Mouse (Mus musculus) limb, embryonic 14.5 days (tissue): ENCODE measurements around the gene Gatad1. TPM values are rescaled to one million over a fixed set of nuclear protein-coding genes. Genes with fewer than 3 reads are reported as not detected.

Experiments used
- ATAC-seq: fragments of 200-750 bp; cut with Nextera tagmentation; 2 replicates; pipeline ENCODE4 v1.8.0; 2017; ENCODE audit warnings: low read depth, moderate number of reproducible peaks, moderate TSS enrichment; ENCODE audit not compliant: low FRiP score
- DNase-seq: peaks from one replicate; pipeline ENCODE4 v3.0.0-alpha.2; 2015; ENCODE audit warnings: low spot score
- H3K27ac ChIP-seq: fragments of 300-500 bp; sonication (generic); replicated peaks from 2 replicates; pipeline ENCODE4 v1.5.1; 2014; ENCODE audit warnings: low read depth, mild to moderate bottlenecking, low read length, moderate library complexity, mixed read lengths
- H3K27me3 ChIP-seq: fragments of 300-500 bp; sonication (generic); 2 replicates; pipeline ENCODE4 v1.6.1; 2014; ENCODE audit warnings: low read length, mixed read lengths; ENCODE audit not compliant: control insufficient read depth, insufficient read depth
- H3K36me3 ChIP-seq: fragments of 300-500 bp; sonication (generic); 2 replicates; pipeline ENCODE4 v1.6.1; 2014; ENCODE audit warnings: mild to moderate bottlenecking, low read length, moderate library complexity, mixed read lengths; ENCODE audit not compliant: control insufficient read depth, insufficient read depth
- H3K4me1 ChIP-seq: fragments of 300-500 bp; sonication (generic); 2 replicates; pipeline ENCODE4 v1.6.1; 2014; ENCODE audit warnings: antibody characterized with exemption, low read length, mixed read lengths; ENCODE audit not compliant: control insufficient read depth, insufficient read depth
- H3K4me2 ChIP-seq: fragments of 300-500 bp; sonication (generic); replicated peaks from 2 replicates; pipeline ENCODE4 v1.6.1; 2014; ENCODE audit warnings: low read depth, mild to moderate bottlenecking, low read length, moderate library complexity; ENCODE audit not compliant: severe bottlenecking
- H3K4me3 ChIP-seq: fragments of 300-500 bp; sonication (generic); replicated peaks from 2 replicates; pipeline ENCODE4 v1.5.1; 2014; ENCODE audit warnings: low read length
- H3K9ac ChIP-seq: fragments of 300-500 bp; sonication (generic); 2 replicates; pipeline ENCODE4 v1.6.1; 2014; ENCODE audit warnings: mild to moderate bottlenecking, low read depth, low read length, moderate library complexity; ENCODE audit not compliant: severe bottlenecking
- H3K9me3 ChIP-seq: fragments of 300-500 bp; sonication (generic); 2 replicates; pipeline ENCODE4 v1.6.1; 2016; ENCODE audit warnings: low read length; ENCODE audit not compliant: control insufficient read depth
- POLR2A ChIP-seq: fragments of 200-500 bp; IDR thresholded peaks from 2 replicates; pipeline ENCODE4 v1.8.0; 2012; ENCODE audit warnings: inconsistent platforms, mild to moderate bottlenecking, moderate library complexity, borderline replicate concordance; ENCODE audit not compliant: insufficient read depth, insufficient read length; ENCODE audit errors: extremely low read depth
- whole genome bisulfite sequencing: fragments of 180-500 bp; shearing (Covaris S2); extraction: QIAGEN DNeasy Blood & Tissue Kit; methylation state at CpG from one replicate; pipeline ENCODE4 v1.1.7; 2014; 5-methylcytosine and 5-hydroxymethylcytosine counted together
- microRNA-seq: library from miRNA; unstranded; fragments of <30 nt; microRNA quantifications from one replicate; pipeline ENCODE4, GENCODE M21; 2016
- polyA plus RNA-seq, 2 experiments: library from polyadenylated mRNA; depleted of rRNA in 1 of 2; stranded (reverse) in 1 of 2; unstranded in 1 of 2; fragments of >200 nt; fragmentation: Nextera tagmentation in 1 of 2; extraction: Ambion mirVana in 1 of 2; gene quantifications; 2 replicates each; pipeline versions ENCODE4 v1.2.1 to v1.2.3; 2012 to 2014

Gatad1 gene
- polyA plus RNA-seq, 2 experiments, result 60.5 to 66.8 TPM

- H3K36me3 ChIP-seq, result peaks cover 14% of the 10 kb centered on the region
- peak; percentile 97 for ATAC-seq
- H3K4me1 ChIP-seq, result peaks cover 14% of the 10 kb centered on the region
- H3K4me3 ChIP-seq, result peak within 1 kb of the TSS; percentile 91
- TF ChIP-seq POLR2A, result 0 out of 2 replicates have a peak, but pooled peaks have one; percentile 9
- H3K27me3 ChIP-seq, result no peaks in the 10 kb centered on the region
- peak within 1 kb of the TSS; percentile 73 for H3K4me2 ChIP-seq
- under 1% methylated on average over 50 of the region's 50 CpGs for WGBS
- 0 out of 2 replicates have a peak within 1 kb of the TSS, but pooled peaks have one; percentile 38 for H3K27ac ChIP-seq
- DNase-seq, result peak; percentile 99
- no peaks in the 10 kb centered on the region for H3K9me3 ChIP-seq
- H3K9ac ChIP-seq, result peak within 1 kb of the TSS; percentile 72
Observed at GRCm38 (mm10) chr5:3595693-3596398, 61.1 kb downstream of the Gatad1 start, which contains the start of gene Pex1. Gene Pex1 (plus strand): TSS chr5:3596066.

Small RNAs within 50 kb of the gene (microRNA-seq; reads per million reads assigned to microRNA genes)
- gene Gm22926 (not detected), gene Gm26238 (not detected)

Other genes starting within 250 kb of the Gatad1 start
- gene Fam133b, start 113.4 kb downstream of the Gatad1 start, polyA plus RNA-seq (2012; rRNA removed), result 25.3 and 32.1 TPM in 2 replicates
- gene Fam133b, start 113.4 kb downstream of the Gatad1 start, polyA plus RNA-seq (2014; fragmentation: Nextera tagmentation; extraction: Ambion mirVana), result 29.2 and 32.2 TPM in 2 replicates
- 5.3 and 5.8 TPM in 2 replicates for gene 1700109H08Rik, start 85.6 kb downstream of the Gatad1 start, polyA plus RNA-seq (2012; rRNA removed)
- 2.9 and 3.1 TPM in 2 replicates for gene 1700109H08Rik, start 85.6 kb downstream of the Gatad1 start, polyA plus RNA-seq (2014; fragmentation: Nextera tagmentation; extraction: Ambion mirVana)
- gene Pex1, start 61.1 kb downstream of the Gatad1 start, polyA plus RNA-seq (2012; rRNA removed), result 17.8 and 21.8 TPM in 2 replicates
- gene Pex1, start 61.1 kb downstream of the Gatad1 start, polyA plus RNA-seq (2014; fragmentation: Nextera tagmentation; extraction: Ambion mirVana), result 14.5 and 15.4 TPM in 2 replicates
- gene Rbm48, start 60.6 kb downstream of the Gatad1 start, polyA plus RNA-seq (2012; rRNA removed), result 10.3 and 11.5 TPM in 2 replicates
- 12.5 and 13.0 TPM in 2 replicates for gene Rbm48, start 60.6 kb downstream of the Gatad1 start, polyA plus RNA-seq (2014; fragmentation: Nextera tagmentation; extraction: Ambion mirVana)
- gene Tmbim7, start 6.0 kb downstream of the Gatad1 start, polyA plus RNA-seq (2012; rRNA removed), result not detected in 2 replicates
- gene Tmbim7, start 6.0 kb downstream of the Gatad1 start, polyA plus RNA-seq (2014; fragmentation: Nextera tagmentation; extraction: Ambion mirVana), result 0.19 TPM in 1 of 2 replicates, not detected in the other
- 11.6 TPM in 2 replicates for gene Ankib1, start 145.7 kb upstream of the Gatad1 start, polyA plus RNA-seq (2012; rRNA removed)
- gene Ankib1, start 145.7 kb upstream of the Gatad1 start, polyA plus RNA-seq (2014; fragmentation: Nextera tagmentation; extraction: Ambion mirVana), result 14.4 TPM in 2 replicates
- 32.3 and 37.6 TPM in 2 replicates for gene Krit1, start 146.0 kb upstream of the Gatad1 start, polyA plus RNA-seq (2012; rRNA removed)
- 37.6 and 44.5 TPM in 2 replicates for gene Krit1, start 146.0 kb upstream of the Gatad1 start, polyA plus RNA-seq (2014; fragmentation: Nextera tagmentation; extraction: Ambion mirVana)
- gene Lrrd1, start 188.0 kb upstream of the Gatad1 start, polyA plus RNA-seq (2012; rRNA removed), result 0.04 TPM in 1 of 2 replicates, not detected in the other
- gene Lrrd1, start 188.0 kb upstream of the Gatad1 start, polyA plus RNA-seq (2014; fragmentation: Nextera tagmentation; extraction: Ambion mirVana), result 0.06 TPM in 1 of 2 replicates, not detected in the other
- gene Mterf1a, start 236.7 kb upstream of the Gatad1 start, polyA plus RNA-seq (2012; rRNA removed), result 4.2 and 5.2 TPM in 2 replicates
- 7.0 and 7.8 TPM in 2 replicates for gene Mterf1a, start 236.7 kb upstream of the Gatad1 start, polyA plus RNA-seq (2014; fragmentation: Nextera tagmentation; extraction: Ambion mirVana)